Mouse (Mus musculus) left cerebral cortex, postnatal 14 days (tissue): Measurements from ENCODE around the gene Daam1. TPM values are rescaled to one million over a fixed set of nuclear protein-coding genes. Genes with fewer than 3 reads are reported as not detected.

Experiments
- DNase-seq, 2 experiments: peaks; one replicate each; pipeline ENCODE4 v3.0.0; 2021 to 2022; ENCODE audit warnings: low spot score in 2 of 2, mixed read lengths in 1 of 2
- intact Hi-C: fragments of 180-260 bp; cut with DNase I; formaldehyde crosslinking; loops from one replicate; pipeline ENCODE4 v1.15.1; 2025
- total RNA-seq, 2 experiments: library from RNA; stranded (reverse); gene quantifications; 2 replicates each; pipeline ENCODE4 v1.2.3; 2021

Gene Daam1
- total RNA-seq, 2 experiments from 2014 or later: 65.9 to 67.3 TPM

GRCm38 (mm10) chr12:71853694-71854093 is 22.8 kb downstream of the Daam1 start:
- intact Hi-C loops: no loop called here
- DNase-seq: no peak

GRCm38 (mm10) chr12:71854191-71854590 is 23.3 kb downstream of the Daam1 start:
- DNase-seq: no peak
- intact Hi-C loops: no loop called here

GRCm38 (mm10) chr12:71855730-71856479 is 25.0 kb downstream of the Daam1 start:
- DNase-seq: peak in 1 of 2 experiments; percentile 30
- intact Hi-C loops: no loop called here

GRCm38 (mm10) chr12:71856480-71856754 is 25.5 kb downstream of the Daam1 start:
- DNase-seq: no peak
- intact Hi-C loops: no loop called here

- intact Hi-C loops: no loop called here
- DNase-seq: no peak
These were observed 28.2 kb downstream of the Daam1 start for GRCm38 (mm10) chr12:71859096-71859495.

- DNase-seq: peak in 1 of 2 experiments; percentile 28
- intact Hi-C loops: no loop called here
These were observed 33.1 kb downstream of the Daam1 start for GRCm38 (mm10) chr12:71863846-71864543.

GRCm38 (mm10) chr12:71864544-71864897 is 33.6 kb downstream of the Daam1 start:
- intact Hi-C loops: no loop called here
- DNase-seq: no peak

- intact Hi-C loops: no loop called here
These were observed 35.1 kb downstream of the Daam1 start for GRCm38 (mm10) chr12:71865937-71866336.

GRCm38 (mm10) chr12:71867345-71868240 is 36.7 kb downstream of the Daam1 start:
- intact Hi-C loops: no loop called here
- DNase-seq: no peak

More at GRCm38 (mm10) chr12:71865937-71866336, 35.1 kb downstream of the Daam1 start:
- no peak for DNase-seq

- peak; percentile 35 to 37 for DNase-seq
- intact Hi-C loops: no loop called here
These were observed 39.8 kb downstream of the Daam1 start for GRCm38 (mm10) chr12:71870644-71871043.

- intact Hi-C loops: no loop called here
- DNase-seq: no peak
These were observed 41.5 kb downstream of the Daam1 start for GRCm38 (mm10) chr12:71872330-71872729.

GRCm38 (mm10) chr12:71874561-71874960 is 43.7 kb downstream of the Daam1 start:
- no peak for DNase-seq
- intact Hi-C loops: no loop called here

- DNase-seq: no peak
- intact Hi-C loops: no loop called here
These were observed 44.1 kb downstream of the Daam1 start for GRCm38 (mm10) chr12:71874984-71875383.

GRCm38 (mm10) chr12:71875761-71876489 is 45.0 kb downstream of the Daam1 start:
- no peak for DNase-seq
- intact Hi-C loops: no loop called here

GRCm38 (mm10) chr12:71880987-71881386 is 50.1 kb downstream of the Daam1 start:
- intact Hi-C loops: no loop called here
- peak; percentile 32 to 59 for DNase-seq

GRCm38 (mm10) chr12:71881477-71881876 is 50.6 kb downstream of the Daam1 start:
- intact Hi-C loops: no loop called here
- DNase-seq: no peak

GRCm38 (mm10) chr12:71883066-71883711 is 52.3 kb downstream of the Daam1 start:
- no peak for DNase-seq
- intact Hi-C loops: no loop called here

GRCm38 (mm10) chr12:71885170-71885574 is 54.3 kb downstream of the Daam1 start:
- no peak for DNase-seq
- intact Hi-C loops: no loop called here

GRCm38 (mm10) chr12:71885717-71886116 is 54.8 kb downstream of the Daam1 start:
- intact Hi-C loops: no loop called here
- no peak for DNase-seq
